In genomic region chr5:137756882-137757661, GRCm38 (mm10) we compare ENCODE assay signal across 8 mouse cellular contexts. TPM values are rescaled to one million over a fixed set of nuclear protein-coding genes. Genes with fewer than 3 reads are reported as not detected.
DNase-seq lines count a peak whose midpoint lies in the region; ATAC-seq and TF ChIP-seq lines count a peak whose summit lies in the region.

No protein-coding gene starts in this region.

- no peaks in the 10 kb centered on the region for H3K9me3 ChIP-seq in hindbrain, embryonic 15.5 days

- H3K9ac ChIP-seq in hindbrain, embryonic 15.5 days: no peak overlapping the region

- H3K27ac ChIP-seq in gastrocnemius, adult 2 months: peak overlapping the region; percentile 67
- peak overlapping the region; percentile 71 for H3K27ac ChIP-seq in hindbrain, embryonic 15.5 days (replicated peaks)

- no peak overlapping the region for H3K4me2 ChIP-seq in hindbrain, embryonic 15.5 days

- peak; percentile 97 for TF ChIP-seq CTCF in gastrocnemius, adult 2 months (IDR thresholded peaks at IDR 0.05)

- H3K4me1 ChIP-seq in hindbrain, embryonic 15.5 days (replicated peaks): peaks cover 33% of the 10 kb centered on the region

- whole genome bisulfite sequencing in hindbrain, embryonic 15.5 days: 42% methylated on average over 10 of the region's 10 CpGs

- H3K4me3 ChIP-seq in gastrocnemius, adult 2 months: no peak overlapping the region
- H3K4me3 ChIP-seq in hindbrain, embryonic 15.5 days: no peak overlapping the region

- H3K27me3 ChIP-seq in hindbrain, embryonic 15.5 days: no peaks in the 10 kb centered on the region

- intact Hi-C loops in gastrocnemius, adult 2 months (cut with DNase I): loop anchor here (1.0 to 5.0 kb wide), 3 partner anchors 100 to 275 kb away; no protein-coding TSS in a partner anchor

- no peaks in the 10 kb centered on the region for H3K36me3 ChIP-seq in hindbrain, embryonic 15.5 days

- peak; percentile 49 for DNase-seq in WW6 (ENCODE audit: low read depth, low spot score)
- DNase-seq in cerebellum, postnatal 36 days: peak; percentile 90 to 94
- peak; percentile 88 for DNase-seq in gastrocnemius, adult 2 months
- DNase-seq in layer of hippocampus, postnatal 36 days: peak; percentile 85 to 87
- peak; percentile 87 for DNase-seq in lung, postnatal 25 days (ENCODE audit: low spot score)
- DNase-seq in retina, postnatal 7 days (ENCODE audit: low read depth, low spot score): peak; percentile 76
- DNase-seq in urinary bladder, postnatal 14 days (ENCODE audit: low spot score): peak; percentile 89

- 0 out of 2 replicates have a peak, but pooled peaks have one; percentile 9 for ATAC-seq in hindbrain, embryonic 15.5 days (ENCODE audit: low FRiP score, low read depth)

RNA-seq across cellular contexts. Expression of gene Tsc22d4, which starts 11.5 kb away (rescaled TPM):
- total RNA-seq in gastrocnemius, adult 2 months (2021): 10 to 100 TPM; 43.5 to 58.6 TPM
- polyA plus RNA-seq in hindbrain, embryonic 15.5 days (2015; fragmentation: Nextera tagmentation; extraction: Ambion mirVana): 84.5 and 88.6 TPM in 2 replicates
- total RNA-seq in layer of hippocampus, postnatal 36 days (2021): 100 to 1,000 TPM; 170 to 176 TPM

RNA-seq across cellular contexts. Expression of gene Nyap1, which starts 15.7 kb away (rescaled TPM):
- under 1 TPM; 0.05 to 0.45 TPM for total RNA-seq in gastrocnemius, adult 2 months (2021)
- polyA plus RNA-seq in hindbrain, embryonic 15.5 days (2015; fragmentation: Nextera tagmentation; extraction: Ambion mirVana): 44.1 and 48.5 TPM in 2 replicates
- 10 to 100 TPM; 65.4 to 66.3 TPM for total RNA-seq in layer of hippocampus, postnatal 36 days (2021)

RNA-seq across cellular contexts. Expression of gene Ppp1r35, which starts 21.6 kb away (rescaled TPM):
- total RNA-seq in gastrocnemius, adult 2 months (2021): 1 to 10 TPM; 5.4 to 6.9 TPM
- 43.4 and 44.7 TPM in 2 replicates for polyA plus RNA-seq in hindbrain, embryonic 15.5 days (2015; fragmentation: Nextera tagmentation; extraction: Ambion mirVana)
- total RNA-seq in layer of hippocampus, postnatal 36 days (2021): 10 to 100 TPM; 24.1 to 24.6 TPM

RNA-seq across cellular contexts. Expression of gene Mepce, which starts 30.4 kb away (rescaled TPM):
- total RNA-seq in gastrocnemius, adult 2 months (2021): 10 to 100 TPM; 22.4 to 26.2 TPM
- 9.7 and 11.0 TPM in 2 replicates for polyA plus RNA-seq in hindbrain, embryonic 15.5 days (2015; fragmentation: Nextera tagmentation; extraction: Ambion mirVana)
- 10 to 100 TPM; 40.8 to 44.5 TPM for total RNA-seq in layer of hippocampus, postnatal 36 days (2021)

RNA-seq across cellular contexts. Expression of gene Zcwpw1, which starts 30.5 kb away (rescaled TPM):
- under 1 TPM; 0.20 to 0.39 TPM for total RNA-seq in gastrocnemius, adult 2 months (2021)
- 11.9 and 12.8 TPM in 2 replicates for polyA plus RNA-seq in hindbrain, embryonic 15.5 days (2015; fragmentation: Nextera tagmentation; extraction: Ambion mirVana)
- 1 to 10 TPM; 5.2 to 7.1 TPM for total RNA-seq in layer of hippocampus, postnatal 36 days (2021)

Comparison
In these comparisons a context has a peak if more than half of its experiments do, and no peak if none do; other contexts are left out.
1. RNA of gene Nyap1, which starts 15.7 kb away (total RNA-seq): 65.4 to 66.3 TPM in layer of hippocampus, postnatal 36 days; 0.05 to 0.45 TPM in gastrocnemius, adult 2 months; every median in the first group is over 10 times any median in the second.
2. Peak in every context shown above with its lines, with median percentiles within 50 percentile points of each other: DNase-seq.